Mouse (Mus musculus): ENCODE data around the gene Gm21083. TPM values are rescaled to one million over a fixed set of nuclear protein-coding genes. Genes with fewer than 3 reads are reported as not detected.
"Not testable (repeated sequence)": the region's sequence is repeated elsewhere in the genome, so short reads cannot be mapped to it uniquely, and the experiment has no call there.

Gene Gm21083
- not detected in 2 replicates for total RNA-seq (2021)
- long read RNA-seq, experiment 1: 0 reads
- long read RNA-seq, experiment 2: 0 reads

- DNase-seq: not testable (repeated sequence)
Observed at GRCm38 (mm10) chr5:15577033-15577432, at the start of gene Gm21083. Gene Gm21083 (plus strand): TSS chr5:15577333.

- DNase-seq: not testable (repeated sequence)
Observed at GRCm38 (mm10) chr5:15529122-15529521, 48.0 kb upstream of the Gm21083 start, which contains the start of gene Gm21190. Gene Gm21190 (minus strand): TSS chr5:15529222.

- not testable (repeated sequence) for DNase-seq
Observed at GRCm38 (mm10) chr5:15548642-15549041, 28.5 kb upstream of the Gm21083 start.

GRCm38 (mm10) chr5:15549134-15549533 is 28.0 kb upstream of the Gm21083 start:
- not testable (repeated sequence) for DNase-seq

GRCm38 (mm10) chr5:15549606-15550005 is 27.5 kb upstream of the Gm21083 start:
- peak; percentile 17 for DNase-seq

GRCm38 (mm10) chr5:15558654-15559053 is 18.5 kb upstream of the Gm21083 start:
- not testable (repeated sequence) for DNase-seq

GRCm38 (mm10) chr5:15561425-15562264 is 15.5 kb upstream of the Gm21083 start:
- not testable (repeated sequence) for DNase-seq

GRCm38 (mm10) chr5:15573735-15574134 is 3.4 kb upstream of the Gm21083 start:
- DNase-seq: not testable (repeated sequence)

- DNase-seq: peak; percentile 34
Observed at GRCm38 (mm10) chr5:15586351-15586750, 9.2 kb downstream of the Gm21083 start.

- DNase-seq: peak; percentile 9
Observed at GRCm38 (mm10) chr5:15588291-15588690, 11.2 kb downstream of the Gm21083 start.

GRCm38 (mm10) chr5:15590635-15591034 is 13.5 kb downstream of the Gm21083 start:
- DNase-seq: not testable (repeated sequence)

GRCm38 (mm10) chr5:15591577-15591976 is 14.4 kb downstream of the Gm21083 start:
- not testable (repeated sequence) for DNase-seq

- DNase-seq: not testable (repeated sequence)
Observed at GRCm38 (mm10) chr5:15598831-15599230, 21.7 kb downstream of the Gm21083 start.

- peak; percentile 21 for DNase-seq
Observed at GRCm38 (mm10) chr5:15600342-15600741, 23.2 kb downstream of the Gm21083 start.

GRCm38 (mm10) chr5:15601481-15601880 is 24.3 kb downstream of the Gm21083 start:
- not testable (repeated sequence) for DNase-seq

GRCm38 (mm10) chr5:15601960-15602359 is 24.8 kb downstream of the Gm21083 start:
- not testable (repeated sequence) for DNase-seq

- not testable (repeated sequence) for DNase-seq
Observed at GRCm38 (mm10) chr5:15602424-15602947, 25.4 kb downstream of the Gm21083 start.

GRCm38 (mm10) chr5:15603008-15603407 is 25.9 kb downstream of the Gm21083 start:
- DNase-seq: not testable (repeated sequence)

- DNase-seq: not testable (repeated sequence)
Observed at GRCm38 (mm10) chr5:15603585-15603984, 26.5 kb downstream of the Gm21083 start.

GRCm38 (mm10) chr5:15606677-15607076 is 29.5 kb downstream of the Gm21083 start:
- DNase-seq: not testable (repeated sequence)

- peak; percentile 3 for DNase-seq
Observed at GRCm38 (mm10) chr5:15610695-15611094, 33.6 kb downstream of the Gm21083 start.

- DNase-seq: not testable (repeated sequence)
Observed at GRCm38 (mm10) chr5:15616195-15616594, 39.1 kb downstream of the Gm21083 start.

- DNase-seq: not testable (repeated sequence)
Observed at GRCm38 (mm10) chr5:15618764-15619163, 41.6 kb downstream of the Gm21083 start, which contains the start of gene Speer4d. Gene Speer4d (plus strand): TSS chr5:15619064.
